Mouse (Mus musculus) layer of hippocampus, adult 11-12 months (tissue): ENCODE results near the gene Xirp1.

Experiments
- DNase-seq: peaks from one replicate; pipeline ENCODE4 v3.0.0; 2022; ENCODE audit warnings: low spot score

Xirp1 gene

GRCm38 (mm10) chr9:119985881-119986574 lies 37.4 kb downstream of the Xirp1 start:
- DNase-seq, result no peak

- no peak for DNase-seq
These were observed 38.8 kb downstream of the Xirp1 start, which contains the start of gene Csrnp1 for GRCm38 (mm10) chr9:119984536-119985011. Gene Csrnp1, minus strand, starts transcription at chr9:119984658.

- peak; percentile 88 for DNase-seq
These were observed 39.5 kb downstream of the Xirp1 start for GRCm38 (mm10) chr9:119983585-119984535.

GRCm38 (mm10) chr9:119982956-119983551 lies 40.3 kb downstream of the Xirp1 start:
- no peak for DNase-seq

- DNase-seq, result peak; percentile 63
These were observed 41.1 kb downstream of the Xirp1 start for GRCm38 (mm10) chr9:119982241-119982811.

GRCm38 (mm10) chr9:119981183-119982179 lies 41.9 kb downstream of the Xirp1 start:
- DNase-seq, result peak; percentile 60

GRCm38 (mm10) chr9:119980770-119981182 lies 42.6 kb downstream of the Xirp1 start:
- no peak for DNase-seq

- no peak for DNase-seq
These were observed 43.6 kb downstream of the Xirp1 start for GRCm38 (mm10) chr9:119979749-119980148.

- DNase-seq, result peak; percentile 60
These were observed 44.5 kb downstream of the Xirp1 start for GRCm38 (mm10) chr9:119978811-119979441.

- DNase-seq, result no peak
These were observed 45.1 kb downstream of the Xirp1 start for GRCm38 (mm10) chr9:119978151-119978810.

GRCm38 (mm10) chr9:119977557-119978060 lies 45.8 kb downstream of the Xirp1 start:
- peak; percentile 58 for DNase-seq

GRCm38 (mm10) chr9:119976704-119977556 lies 46.5 kb downstream of the Xirp1 start:
- DNase-seq, result no peak

- no peak for DNase-seq
These were observed 48.1 kb downstream of the Xirp1 start for GRCm38 (mm10) chr9:119975286-119975685.

- no peak for DNase-seq
These were observed 48.8 kb downstream of the Xirp1 start for GRCm38 (mm10) chr9:119974609-119975008.

GRCm38 (mm10) chr9:119973869-119974520 lies 49.4 kb downstream of the Xirp1 start:
- no peak for DNase-seq

- DNase-seq, result no peak
These were observed 50.1 kb downstream of the Xirp1 start for GRCm38 (mm10) chr9:119973281-119973680.

- DNase-seq, result no peak
These were observed 50.8 kb downstream of the Xirp1 start for GRCm38 (mm10) chr9:119972582-119972981.

- DNase-seq, result no peak
These were observed 51.2 kb downstream of the Xirp1 start for GRCm38 (mm10) chr9:119972166-119972565.
